In genomic region chr9:107611456-107612190, GRCm38 (mm10) we compare ENCODE assay signal across 8 mouse cellular contexts. TPM values are rescaled to one million over a fixed set of nuclear protein-coding genes. Genes with fewer than 3 reads are reported as not detected.
DNase-seq lines count a peak whose midpoint lies in the region; ATAC-seq and TF ChIP-seq lines count a peak whose summit lies in the region.

No protein-coding gene starts in this region.

- no peak for ATAC-seq in heart, postnatal 0 days (ENCODE audit: insufficient read depth, low read depth)

- peaks cover 31% of the 10 kb centered on the region for H3K36me3 ChIP-seq in heart, postnatal 0 days (replicated peaks; ENCODE audit: control insufficient read depth, insufficient read depth, low read length)
- peaks cover 23% of the 10 kb centered on the region for H3K36me3 ChIP-seq in macrophage (ENCODE audit: inconsistent target)

- peak overlapping the region; percentile 47 for H3K4me3 ChIP-seq in bone marrow macrophage, adult 2 months (ENCODE audit: insufficient read depth, low read length)
- H3K4me3 ChIP-seq in heart, postnatal 0 days (ENCODE audit: low read depth, low read length), result peak overlapping the region; percentile 33; the same call in 1 of the 2 replicates
- peak overlapping the region; percentile 20; the same call in 1 of the 2 replicates for H3K4me3 ChIP-seq in macrophage (ENCODE audit: inconsistent target)

- H3K79me2 ChIP-seq in macrophage (ENCODE audit: inconsistent target), result peaks cover under 1% of the 10 kb centered on the region; the same call in 1 of the 2 replicates

- TF ChIP-seq POLR2A in bone marrow macrophage, adult 2 months (IDR thresholded peaks at IDR 0.05; ENCODE audit: borderline replicate concordance, low read depth, low read length), result no peak

- WGBS in heart, postnatal 0 days, result 39% methylated on average over 6 of the region's 6 CpGs
- 23% methylated on average over 6 of the region's 6 CpGs for WGBS in macrophage (ENCODE audit: missing documents)

- TF ChIP-seq EP300 in heart, postnatal 0 days (IDR thresholded peaks at IDR 0.05; ENCODE audit: low read depth), result no peak

- intact Hi-C loops in gastrocnemius, postnatal 14 days (cut with DNase I; ENCODE audit: low total_unique reads), result no loop called here
- intact Hi-C loops in gastrocnemius, postnatal 36 days (cut with DNase I), result loop anchor here (2.0 kb wide), 1 partner anchor 21 kb away; no protein-coding TSS in a partner anchor

- no peaks in the 10 kb centered on the region for H3K27me3 ChIP-seq in heart, postnatal 0 days (ENCODE audit: control insufficient read depth, insufficient read depth, low read length)

- H3K27ac ChIP-seq in bone marrow macrophage, adult 2 months (ENCODE audit: insufficient read depth, low read depth, low read length), result peak overlapping the region; percentile 90
- H3K27ac ChIP-seq in heart, postnatal 0 days (ENCODE audit: low read depth), result peak overlapping the region; percentile 90
- H3K27ac ChIP-seq in macrophage, result peak overlapping the region; percentile 92

- DNase-seq in gastrocnemius, postnatal 14 days, result peak; percentile 30
- no peak for DNase-seq in gastrocnemius, postnatal 36 days
- DNase-seq in heart, postnatal 0 days (ENCODE audit: low spot score), result no peak
- no peak for DNase-seq in urinary bladder, postnatal 4 days (ENCODE audit: low spot score in 2 of 2)
- DNase-seq in thymus, postnatal 10 days (ENCODE audit: low spot score in 2 of 2), result no peak
- DNase-seq in spleen, adult 12 weeks (ENCODE audit: low spot score), result no peak

- peaks cover 25% of the 10 kb centered on the region for H3K4me1 ChIP-seq in bone marrow macrophage, adult 2 months (ENCODE audit: control insufficient read depth, insufficient read depth, low read length)
- H3K4me1 ChIP-seq in heart, postnatal 0 days (ENCODE audit: control insufficient read depth, insufficient read depth), result peaks cover 49% of the 10 kb centered on the region

- H3K9me3 ChIP-seq in heart, postnatal 0 days (replicated peaks; ENCODE audit: control insufficient read depth, low read length), result no peaks in the 10 kb centered on the region

- H3K4me2 ChIP-seq in heart, postnatal 0 days (ENCODE audit: low read depth, low read length), result peak overlapping the region; percentile 65; the same call in 1 of the 2 replicates

- H3K9ac ChIP-seq in heart, postnatal 0 days (replicated peaks; ENCODE audit: low read depth, low read length), result peak overlapping the region; percentile 58

- no peak for TF ChIP-seq CTCF in bone marrow macrophage, adult 2 months (IDR thresholded peaks at IDR 0.05; ENCODE audit: low read depth, low read length)
- TF ChIP-seq CTCF in heart, postnatal 0 days (IDR thresholded peaks at IDR 0.05; ENCODE audit: low read depth), result no peak

RNA-seq across cellular contexts. Expression of gene Sema3b, which starts 2.6 kb away (rescaled TPM):
- 10 to 100 TPM; 27.6 to 35.2 TPM for total RNA-seq in gastrocnemius, postnatal 14 days (2021)
- 10 to 100 TPM; 13.1 to 17.5 TPM for total RNA-seq in gastrocnemius, postnatal 36 days (2021)
- not detected in 2 replicates for polyA plus RNA-seq in bone marrow macrophage, adult 2 months (2012; ENCODE audit: insufficient read depth, insufficient read length, missing spikeins)
- 21.0 and 34.9 TPM in 2 replicates for total RNA-seq in heart, postnatal 0 days (2014; rRNA removed; ENCODE audit: low replicate concordance)
- polyA plus RNA-seq in heart, postnatal 0 days (2015; fragmentation: Nextera tagmentation; extraction: Ambion mirVana), result 8.9 and 9.1 TPM in 2 replicates
- 1 to 10 TPM in 3 of 26 experiments, under 1 TPM in 14, not detected in 9; 0.17 to 2.2 (median 0.60) TPM for total RNA-seq in macrophage (2018; cell fraction: chromatin; rRNA removed)
- total RNA-seq in macrophage (2018; cell fraction: cytosol; rRNA removed), result under 1 TPM in 3 of 26 experiments, not detected in 23; 0.03 to 0.14 (median 0.06) TPM
- 1 to 10 TPM in 1 of 26 experiments, under 1 TPM in 4, not detected in 21; 0.11 to 1.0 (median 0.30) TPM for total RNA-seq in macrophage (2018; cell fraction: nucleus; rRNA removed)
- polyA plus RNA-seq in macrophage (2018), result not detected in 3 replicates

RNA-seq across cellular contexts. Expression of gene Gnai2, which starts 23.5 kb away (rescaled TPM):
- 100 to 1,000 TPM; 139 to 152 TPM for total RNA-seq in gastrocnemius, postnatal 14 days (2021)
- 10 to 100 TPM; 65.2 to 70.5 TPM for total RNA-seq in gastrocnemius, postnatal 36 days (2021)
- 994 and 1,017 TPM in 2 replicates for polyA plus RNA-seq in bone marrow macrophage, adult 2 months (2012; ENCODE audit: insufficient read depth, insufficient read length, missing spikeins)
- total RNA-seq in heart, postnatal 0 days (2014; rRNA removed; ENCODE audit: low replicate concordance), result 472 and 473 TPM in 2 replicates
- 291 and 295 TPM in 2 replicates for polyA plus RNA-seq in heart, postnatal 0 days (2015; fragmentation: Nextera tagmentation; extraction: Ambion mirVana)
- total RNA-seq in macrophage (2018; cell fraction: chromatin; rRNA removed), result 100 to 1,000 TPM in 23 of 26 experiments, 10 to 100 TPM in 3; 71.0 to 453 (median 221) TPM
- 100 to 1,000 TPM; 541 to 697 (median 633) TPM for total RNA-seq in macrophage (2018; cell fraction: cytosol; rRNA removed)
- total RNA-seq in macrophage (2018; cell fraction: nucleus; rRNA removed), result 100 to 1,000 TPM; 118 to 431 (median 271) TPM
- 624 to 802 TPM (median 682 TPM) in 3 replicates for polyA plus RNA-seq in macrophage (2018)

RNA-seq across cellular contexts. Expression of gene Ifrd2, which starts 24.2 kb away (rescaled TPM):
- 10 to 100 TPM; 33.5 to 42.7 TPM for total RNA-seq in gastrocnemius, postnatal 14 days (2021)
- total RNA-seq in gastrocnemius, postnatal 36 days (2021), result 10 to 100 TPM; 48.2 to 55.8 TPM
- 8.2 and 8.6 TPM in 2 replicates for polyA plus RNA-seq in bone marrow macrophage, adult 2 months (2012; ENCODE audit: insufficient read depth, insufficient read length, missing spikeins)
- total RNA-seq in heart, postnatal 0 days (2014; rRNA removed; ENCODE audit: low replicate concordance), result 22.3 and 31.2 TPM in 2 replicates
- polyA plus RNA-seq in heart, postnatal 0 days (2015; fragmentation: Nextera tagmentation; extraction: Ambion mirVana), result 28.6 and 33.6 TPM in 2 replicates
- 10 to 100 TPM in 7 of 26 experiments, 1 to 10 TPM in 19; 2.6 to 17.1 (median 7.9) TPM for total RNA-seq in macrophage (2018; cell fraction: chromatin; rRNA removed)
- total RNA-seq in macrophage (2018; cell fraction: cytosol; rRNA removed), result 10 to 100 TPM in 1 of 26 experiments, 1 to 10 TPM in 25; 3.3 to 10.4 (median 6.3) TPM
- total RNA-seq in macrophage (2018; cell fraction: nucleus; rRNA removed), result 10 to 100 TPM in 6 of 26 experiments, 1 to 10 TPM in 20; 2.1 to 27.4 (median 5.2) TPM
- 4.4 to 25.0 TPM (median 10.0 TPM) in 3 replicates for polyA plus RNA-seq in macrophage (2018)

RNA-seq across cellular contexts. Expression of gene Hyal3, which starts 31.0 kb away (rescaled TPM):
- total RNA-seq in gastrocnemius, postnatal 14 days (2021), result under 1 TPM; 0.23 to 0.49 TPM
- total RNA-seq in gastrocnemius, postnatal 36 days (2021), result under 1 TPM; 0.23 to 0.27 TPM
- polyA plus RNA-seq in bone marrow macrophage, adult 2 months (2012; ENCODE audit: insufficient read depth, insufficient read length, missing spikeins), result 0.29 and 0.59 TPM in 2 replicates
- 0.65 and 0.66 TPM in 2 replicates for total RNA-seq in heart, postnatal 0 days (2014; rRNA removed; ENCODE audit: low replicate concordance)
- 0.29 and 0.44 TPM in 2 replicates for polyA plus RNA-seq in heart, postnatal 0 days (2015; fragmentation: Nextera tagmentation; extraction: Ambion mirVana)
- total RNA-seq in macrophage (2018; cell fraction: chromatin; rRNA removed), result 1 to 10 TPM in 19 of 26 experiments, under 1 TPM in 5, not detected in 2; 0.54 to 4.1 (median 1.3) TPM
- under 1 TPM; 0.11 to 0.51 (median 0.28) TPM for total RNA-seq in macrophage (2018; cell fraction: cytosol; rRNA removed)
- total RNA-seq in macrophage (2018; cell fraction: nucleus; rRNA removed), result 1 to 10 TPM in 12 of 26 experiments, under 1 TPM in 11, not detected in 3; 0.40 to 3.3 (median 1.1) TPM
- polyA plus RNA-seq in macrophage (2018), result 0.38 to 0.51 TPM (median 0.43 TPM) in 3 replicates

RNA-seq across cellular contexts. Expression of gene Naa80, which starts 32.9 kb away (rescaled TPM):
- total RNA-seq in gastrocnemius, postnatal 14 days (2021), result 10 to 100 TPM; 12.0 TPM
- 10 to 100 TPM; 11.2 to 14.4 TPM for total RNA-seq in gastrocnemius, postnatal 36 days (2021)
- polyA plus RNA-seq in bone marrow macrophage, adult 2 months (2012; ENCODE audit: insufficient read depth, insufficient read length, missing spikeins), result 16.9 and 21.1 TPM in 2 replicates
- 28.4 and 58.8 TPM in 2 replicates for total RNA-seq in heart, postnatal 0 days (2014; rRNA removed; ENCODE audit: low replicate concordance)
- polyA plus RNA-seq in heart, postnatal 0 days (2015; fragmentation: Nextera tagmentation; extraction: Ambion mirVana), result 14.5 and 17.5 TPM in 2 replicates
- total RNA-seq in macrophage (2018; cell fraction: chromatin; rRNA removed), result 10 to 100 TPM in 25 of 26 experiments, 1 to 10 TPM in 1; 9.2 to 46.3 (median 20.9) TPM
- total RNA-seq in macrophage (2018; cell fraction: cytosol; rRNA removed), result 10 to 100 TPM; 17.3 to 37.1 (median 24.8) TPM
- total RNA-seq in macrophage (2018; cell fraction: nucleus; rRNA removed), result 10 to 100 TPM; 10.5 to 68.2 (median 44.0) TPM
- 25.1 to 39.9 TPM (median 29.7 TPM) in 3 replicates for polyA plus RNA-seq in macrophage (2018)
